Mouse (Mus musculus) heart, postnatal 0 days (tissue): ENCODE measurements around the gene H2-Eb1. TPM values are rescaled to one million over a fixed set of nuclear protein-coding genes. Genes with fewer than 3 reads are reported as not detected.

ENCODE experiments used
- ATAC-seq: fragments of 200-750 bp; cut with Nextera tagmentation; 2 replicates; pipeline ENCODE4 v1.8.0; 2017; ENCODE audit warnings: low read depth, moderate number of reproducible peaks, moderate library complexity; ENCODE audit not compliant: insufficient read depth
- DNase-seq: peaks from one replicate; pipeline ENCODE4 v3.0.0-alpha.2; 2016; ENCODE audit warnings: low spot score
- H3K27ac ChIP-seq: fragments of 300-500 bp; sonication (generic); 2 replicates; pipeline ENCODE4 v1.5.1; 2014; ENCODE audit warnings: low read depth, mild to moderate bottlenecking
- H3K27me3 ChIP-seq: fragments of 300-500 bp; sonication (generic); 2 replicates; pipeline ENCODE4 v1.6.1; 2014; ENCODE audit warnings: low read length, mixed read lengths; ENCODE audit not compliant: control insufficient read depth, insufficient read depth
- H3K36me3 ChIP-seq: fragments of 300-500 bp; sonication (generic); replicated peaks from 2 replicates; pipeline ENCODE4 v1.6.1; 2014; ENCODE audit warnings: low read length, mixed read lengths; ENCODE audit not compliant: control insufficient read depth, insufficient read depth
- H3K4me1 ChIP-seq: fragments of 300-500 bp; sonication (generic); 2 replicates; pipeline ENCODE4 v1.6.1; 2014; ENCODE audit warnings: antibody characterized with exemption; ENCODE audit not compliant: control insufficient read depth, insufficient read depth
- H3K4me2 ChIP-seq: fragments of 300-500 bp; sonication (generic); 2 replicates; pipeline ENCODE4 v1.6.1; 2014; ENCODE audit warnings: low read depth, mild to moderate bottlenecking, low read length, moderate library complexity
- H3K4me3 ChIP-seq: fragments of 300-500 bp; sonication (generic); 2 replicates; pipeline ENCODE4 v1.5.1; 2014; ENCODE audit warnings: low read depth, low read length
- H3K9ac ChIP-seq: fragments of 300-500 bp; sonication (generic); replicated peaks from 2 replicates; pipeline ENCODE4 v1.6.1; 2014; ENCODE audit warnings: low read depth, low read length, mixed read lengths
- H3K9me3 ChIP-seq: fragments of 300-500 bp; sonication (generic); replicated peaks from 2 replicates; pipeline ENCODE4 v1.6.1; 2016; ENCODE audit warnings: low read length; ENCODE audit not compliant: control insufficient read depth
- CTCF ChIP-seq: IDR thresholded peaks from 2 replicates; pipeline ENCODE4 v1.5.1; 2016; ENCODE audit warnings: antibody characterized with exemption, control low read depth, low read depth
- EP300 ChIP-seq: IDR thresholded peaks from 2 replicates; pipeline ENCODE4 v1.6.1; 2016; ENCODE audit warnings: antibody characterized with exemption, low read depth
- WGBS: fragments of 180-500 bp; shearing (Covaris S2); extraction: QIAGEN DNeasy Blood & Tissue Kit; methylation state at CpG from one replicate; pipeline ENCODE4 v1.1.7; 2014; 5-methylcytosine and 5-hydroxymethylcytosine counted together
- polyA plus RNA-seq: library from polyadenylated mRNA; unstranded; fragments of >200 nt; fragmentation: Nextera tagmentation; extraction: Ambion mirVana; gene quantifications from 2 replicates; pipeline ENCODE4 v1.2.1, GENCODE M21; 2015
- total RNA-seq: library from RNA; depleted of rRNA; stranded (reverse); fragments of >200 nt; gene quantifications from 2 replicates; pipeline ENCODE4 v1.2.3, GENCODE M21; 2014; ENCODE audit warnings: low replicate concordance

Gene H2-Eb1
- total and polyA plus RNA-seq, 2 experiments from 2014 or later: 4.1 TPM; not detected in 1

DNA sequence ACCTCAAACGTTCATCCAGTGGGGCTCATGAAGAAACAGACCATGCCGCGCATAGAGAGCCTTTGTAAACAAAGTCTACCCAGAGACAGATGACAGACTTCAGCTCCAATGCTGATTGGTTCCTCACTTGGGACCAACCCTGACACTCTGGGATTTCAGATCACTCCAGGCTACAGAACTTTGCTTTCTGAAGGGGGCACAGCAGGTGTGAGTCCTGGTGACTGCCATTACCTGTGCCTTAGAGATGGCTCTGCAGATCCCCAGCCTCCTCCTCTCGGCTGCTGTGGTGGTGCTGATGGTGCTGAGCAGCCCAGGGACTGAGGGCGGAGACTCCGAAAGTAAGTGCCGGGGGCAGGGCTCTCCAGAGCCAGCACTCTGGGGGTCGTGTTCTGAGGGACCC is 42.6 kb upstream of the H2-Eb1 start:
- H3K4me3 ChIP-seq: peak overlapping the region; percentile 52
- ATAC-seq: peak; percentile 86
- H3K27me3 ChIP-seq: peaks cover 20% of the 10 kb centered on the region
- no peak overlapping the region for H3K27ac ChIP-seq
- no peaks in the 10 kb centered on the region for H3K9me3 ChIP-seq
- H3K4me1 ChIP-seq: no peaks in the 10 kb centered on the region
- TF ChIP-seq EP300 (no peak), CTCF (no peak)
- WGBS: 0% methylated on average over 8 of the region's 8 CpGs
- H3K4me2 ChIP-seq: peak overlapping the region; percentile 85
- peak; percentile 71 for DNase-seq
- H3K9ac ChIP-seq: no peak overlapping the region
- H3K36me3 ChIP-seq: no peaks in the 10 kb centered on the region

DNA sequence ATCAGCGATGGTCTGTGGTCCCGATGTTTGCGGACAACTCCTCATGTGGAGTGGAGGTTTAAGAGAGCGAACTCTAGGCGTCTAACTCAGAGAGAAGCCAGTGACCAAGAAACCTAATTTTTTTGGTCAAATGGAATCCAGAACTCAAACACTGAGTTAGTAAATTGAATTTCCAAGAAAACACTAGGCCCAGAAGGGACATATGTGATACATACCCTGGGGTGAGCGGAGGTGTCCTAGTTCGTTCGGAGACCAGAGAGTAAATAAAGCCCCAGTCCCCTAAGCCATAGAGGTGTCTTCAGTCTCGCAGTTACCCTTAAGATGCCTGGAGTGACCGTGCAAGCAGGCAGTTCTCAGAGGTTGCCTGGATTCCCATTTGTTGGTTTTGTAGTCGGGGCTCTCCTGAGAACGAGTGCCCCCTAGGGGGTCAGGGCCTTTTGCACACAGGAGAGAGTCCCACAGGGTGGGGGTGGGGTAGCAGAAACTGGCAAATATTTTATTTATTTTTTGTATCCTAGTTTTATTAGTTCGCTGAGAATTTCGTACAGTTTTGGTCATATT is 41.8 kb upstream of the H2-Eb1 start:
- no peaks in the 10 kb centered on the region for H3K4me1 ChIP-seq
- peaks cover 12% of the 10 kb centered on the region for H3K27me3 ChIP-seq
- WGBS: 9% methylated on average over 14 of the region's 14 CpGs
- H3K9me3 ChIP-seq: no peaks in the 10 kb centered on the region
- H3K4me2 ChIP-seq: peak overlapping the region; percentile 85
- H3K4me3 ChIP-seq: peak overlapping the region; percentile 52
- DNase-seq (no peak), ATAC-seq (no peak)
- TF ChIP-seq CTCF (peak; percentile 20; the same call in 1 of the 2 replicates), EP300 (no peak)
- H3K36me3 ChIP-seq: no peaks in the 10 kb centered on the region
- no peak overlapping the region for H3K9ac ChIP-seq
- H3K27ac ChIP-seq: no peak overlapping the region

DNA sequence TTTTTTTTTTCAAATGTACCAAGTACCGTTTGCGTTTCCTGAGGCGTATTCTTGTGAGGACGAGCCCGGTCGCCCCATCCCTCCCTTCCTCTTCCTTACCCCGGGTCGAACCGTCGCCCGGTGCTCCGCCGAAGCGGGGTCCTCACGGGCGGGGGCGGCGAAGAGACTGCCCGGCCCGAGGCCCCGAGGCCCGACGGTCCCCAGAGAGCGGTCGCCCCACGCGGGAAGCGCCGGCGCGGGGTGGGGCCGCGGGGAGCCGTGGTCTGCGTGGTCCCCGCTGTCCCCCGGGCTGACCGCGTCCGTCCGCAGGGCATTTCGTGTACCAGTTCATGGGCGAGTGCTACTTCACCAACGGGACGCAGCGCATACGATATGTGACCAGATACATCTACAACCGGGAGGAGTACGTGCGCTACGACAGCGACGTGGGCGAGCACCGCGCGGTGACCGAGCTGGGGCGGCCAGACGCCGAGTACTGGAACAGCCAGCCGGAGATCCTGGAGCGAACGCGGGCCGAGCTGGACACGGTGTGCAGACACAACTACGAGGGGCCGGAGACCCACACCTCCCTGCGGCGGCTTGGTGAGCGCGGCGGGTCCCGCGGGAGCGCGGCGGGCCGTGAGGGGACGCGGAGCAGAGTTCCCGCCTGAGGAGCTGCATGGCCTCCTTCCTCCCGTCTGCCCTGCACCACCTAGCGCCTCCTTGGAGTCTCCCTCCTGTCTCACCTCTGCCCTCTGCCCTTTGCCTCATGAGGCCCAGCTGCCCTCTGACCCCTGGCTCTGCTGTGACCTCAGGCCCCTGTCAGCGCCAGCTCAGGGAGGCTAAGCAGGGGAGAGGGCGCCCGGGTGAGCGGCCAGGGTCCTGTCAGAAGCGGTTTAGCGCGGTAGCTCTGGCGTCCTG is 41.0 kb upstream of the H2-Eb1 start:
- ATAC-seq (no peak; the same call in 1 of the 2 replicates), DNase-seq (no peak)
- no peaks in the 10 kb centered on the region for H3K9me3 ChIP-seq
- H3K4me1 ChIP-seq: no peaks in the 10 kb centered on the region
- 1% methylated on average over 92 of the region's 93 CpGs for WGBS
- peak overlapping the region; percentile 85 for H3K4me2 ChIP-seq
- H3K36me3 ChIP-seq: no peaks in the 10 kb centered on the region
- peak overlapping the region; percentile 43; the same call in 1 of the 2 replicates for H3K9ac ChIP-seq
- TF ChIP-seq CTCF (no peak), EP300 (no peak)
- H3K27ac ChIP-seq: no peak overlapping the region
- peaks cover 7% of the 10 kb centered on the region for H3K27me3 ChIP-seq
- peak overlapping the region; percentile 52 for H3K4me3 ChIP-seq

- 65% methylated on average over 2 of the region's 2 CpGs for WGBS
These were observed 37.4 kb upstream of the H2-Eb1 start for GRCm38 (mm10) chr17:34268262-34268661.

GRCm38 (mm10) chr17:34268748-34269147 is 36.9 kb upstream of the H2-Eb1 start:
- Histone ChIP-seq H3K9ac (no peak overlapping the region), H3K4me3 (no peak overlapping the region), H3K9me3 (no peaks in the 10 kb centered on the region), H3K4me2 (no peak overlapping the region), H3K27ac (no peak overlapping the region), H3K36me3 (no peaks in the 10 kb centered on the region), H3K4me1 (no peaks in the 10 kb centered on the region), H3K27me3 (peaks cover 6% of the 10 kb centered on the region)
- WGBS: 73% methylated on average over 2 of the region's 2 CpGs
- ATAC-seq: no peak
- TF ChIP-seq CTCF (no peak), EP300 (no peak)
- no peak for DNase-seq

More at GRCm38 (mm10) chr17:34268262-34268661, 37.4 kb upstream of the H2-Eb1 start:
- no peak overlapping the region for H3K4me3 ChIP-seq
- H3K9me3 ChIP-seq: no peaks in the 10 kb centered on the region
- no peaks in the 10 kb centered on the region for H3K36me3 ChIP-seq
- H3K27me3 ChIP-seq: peaks cover 6% of the 10 kb centered on the region
- no peak overlapping the region for H3K27ac ChIP-seq
- ATAC-seq (no peak), DNase-seq (no peak)
- no peak overlapping the region for H3K9ac ChIP-seq
- H3K4me2 ChIP-seq: no peak overlapping the region
- H3K4me1 ChIP-seq: no peaks in the 10 kb centered on the region
- TF ChIP-seq CTCF (no peak), EP300 (no peak)
